Mouse (Mus musculus): ENCODE measurements around the gene Copb2. TPM values are rescaled to one million over a fixed set of nuclear protein-coding genes. Genes with fewer than 3 reads are reported as not detected.

Copb2 gene
- polyA plus RNA-seq, 1 experiment from 2014 or later, result 168 TPM

GRCm38 (mm10) chr9:98530999-98531398, 32.5 kb upstream of the Copb2 start:
- Histone ChIP-seq H3K27ac (ENCODE audit: low read depth, low read length) (no peak overlapping the region), H3K27me3 (replicated peaks; ENCODE audit: control insufficient read depth, insufficient read depth, low read length) (no peaks in the 10 kb centered on the region), H3K36me3 (ENCODE audit: control insufficient read depth, insufficient read depth) (no peaks in the 10 kb centered on the region), H3K4me1 (replicated peaks; ENCODE audit: control insufficient read depth, insufficient read depth, low read length) (no peaks in the 10 kb centered on the region; the same call in 1 of the 2 replicates), H3K4me2 (replicated peaks; ENCODE audit: low read depth) (no peak overlapping the region), H3K9me3 (ENCODE audit: control insufficient read depth) (no peaks in the 10 kb centered on the region), H3K9ac (ENCODE audit: low read depth, low read length) (no peak overlapping the region), H3K4me3 (ENCODE audit: low read depth, low read length) (no peak overlapping the region)
- 20% methylated on average over 2 of the region's 2 CpGs for WGBS
- no peak for TF ChIP-seq CTCF (IDR thresholded peaks at IDR 0.05; ENCODE audit: low read depth)
- peak; percentile 41 for ATAC-seq

- no peak overlapping the region for H3K4me2 ChIP-seq (replicated peaks; ENCODE audit: low read depth)
- no peaks in the 10 kb centered on the region; the same call in 1 of the 2 replicates for H3K4me1 ChIP-seq (replicated peaks; ENCODE audit: control insufficient read depth, insufficient read depth, low read length)
- TF ChIP-seq CTCF (IDR thresholded peaks at IDR 0.05; ENCODE audit: low read depth), result no peak
- no peaks in the 10 kb centered on the region for H3K9me3 ChIP-seq (ENCODE audit: control insufficient read depth)
- no peaks in the 10 kb centered on the region for H3K36me3 ChIP-seq (ENCODE audit: control insufficient read depth, insufficient read depth)
- H3K27me3 ChIP-seq (replicated peaks; ENCODE audit: control insufficient read depth, insufficient read depth, low read length), result no peaks in the 10 kb centered on the region
- 21% methylated on average over 4 of the region's 4 CpGs for WGBS
- no peak overlapping the region for H3K4me3 ChIP-seq (ENCODE audit: low read depth, low read length)
- no peak overlapping the region for H3K27ac ChIP-seq (ENCODE audit: low read depth, low read length)
- H3K9ac ChIP-seq (ENCODE audit: low read depth, low read length), result no peak overlapping the region
- peak; percentile 73 for ATAC-seq
These were observed 28.7 kb upstream of the Copb2 start for GRCm38 (mm10) chr9:98534675-98535280.

DNA sequence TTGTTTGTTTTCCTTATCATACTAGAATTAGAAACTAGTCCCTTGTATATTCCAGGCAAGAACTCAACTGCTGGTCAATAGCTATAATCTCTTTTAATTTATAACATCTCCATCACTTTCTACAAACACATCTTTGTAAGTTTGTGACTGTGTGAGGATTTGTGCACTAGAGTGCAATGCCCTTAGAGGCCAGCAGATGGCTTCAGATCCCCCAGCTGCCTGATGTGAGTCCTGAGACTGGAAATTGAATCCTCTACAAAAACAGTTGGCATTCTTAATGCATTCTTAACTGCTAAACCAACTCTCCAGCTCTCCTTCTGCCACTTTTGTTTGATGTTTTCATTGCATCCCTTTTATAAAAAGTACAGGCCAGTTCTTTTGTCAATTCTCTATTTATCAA, 27.8 kb upstream of the Copb2 start:
- peak; percentile 55 for TF ChIP-seq CTCF (IDR thresholded peaks at IDR 0.05; ENCODE audit: low read depth)
- H3K4me1 ChIP-seq (replicated peaks; ENCODE audit: control insufficient read depth, insufficient read depth, low read length), result no peaks in the 10 kb centered on the region; the same call in 1 of the 2 replicates
- no peaks in the 10 kb centered on the region for H3K36me3 ChIP-seq (ENCODE audit: control insufficient read depth, insufficient read depth)
- H3K4me2 ChIP-seq (replicated peaks; ENCODE audit: low read depth), result no peak overlapping the region
- H3K27ac ChIP-seq (ENCODE audit: low read depth, low read length), result no peak overlapping the region
- H3K4me3 ChIP-seq (ENCODE audit: low read depth, low read length), result no peak overlapping the region
- H3K9ac ChIP-seq (ENCODE audit: low read depth, low read length), result no peak overlapping the region
- ATAC-seq, result no peak
- H3K9me3 ChIP-seq (ENCODE audit: control insufficient read depth), result no peaks in the 10 kb centered on the region
- H3K27me3 ChIP-seq (replicated peaks; ENCODE audit: control insufficient read depth, insufficient read depth, low read length), result no peaks in the 10 kb centered on the region

DNA sequence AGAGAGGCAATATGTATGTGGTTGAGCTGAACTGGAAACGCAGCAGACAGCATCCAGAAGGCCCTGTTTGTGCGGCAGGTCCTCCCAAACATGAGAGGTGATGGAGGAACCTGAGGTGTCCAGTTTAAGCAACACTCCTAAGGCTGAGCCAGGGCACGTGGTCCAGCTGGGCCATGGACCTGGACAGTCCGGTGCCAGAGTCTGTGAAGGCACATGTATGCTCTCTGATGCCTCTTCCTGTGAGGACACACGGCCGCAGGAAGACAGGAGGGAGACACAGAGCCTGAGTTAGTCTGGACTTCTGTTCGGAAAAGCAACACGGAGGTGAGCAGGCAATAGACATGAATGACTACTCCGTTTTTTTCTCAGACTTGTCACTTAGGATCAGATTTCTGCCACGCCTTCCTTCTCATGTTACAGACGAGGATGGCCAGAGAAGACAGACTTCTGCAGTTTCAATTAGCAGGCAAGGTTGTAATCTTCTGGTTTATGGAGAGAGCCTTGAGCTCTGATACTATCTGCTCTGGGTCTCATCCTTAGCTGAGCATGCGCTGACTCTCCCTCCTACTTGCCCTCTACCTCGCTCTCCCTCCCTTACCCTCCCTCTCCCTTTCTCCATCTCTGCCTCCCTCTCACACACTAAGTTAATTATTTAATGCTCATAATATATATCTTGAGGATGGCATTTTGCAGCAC, 25.4 kb upstream of the Copb2 start:
- Histone ChIP-seq H3K9ac (ENCODE audit: low read depth, low read length) (no peak overlapping the region), H3K4me1 (replicated peaks; ENCODE audit: control insufficient read depth, insufficient read depth, low read length) (no peaks in the 10 kb centered on the region; the same call in 1 of the 2 replicates), H3K4me3 (ENCODE audit: low read depth, low read length) (no peak overlapping the region), H3K36me3 (ENCODE audit: control insufficient read depth, insufficient read depth) (no peaks in the 10 kb centered on the region), H3K27ac (ENCODE audit: low read depth, low read length) (no peak overlapping the region), H3K9me3 (ENCODE audit: control insufficient read depth) (no peaks in the 10 kb centered on the region), H3K4me2 (replicated peaks; ENCODE audit: low read depth) (peak overlapping the region; percentile 54), H3K27me3 (replicated peaks; ENCODE audit: control insufficient read depth, insufficient read depth, low read length) (no peaks in the 10 kb centered on the region)
- no peak for TF ChIP-seq CTCF (IDR thresholded peaks at IDR 0.05; ENCODE audit: low read depth)
- ATAC-seq, result peak; percentile 34; the same call in 1 of the 2 replicates
- 31% methylated on average over 13 of the region's 13 CpGs for WGBS

GRCm38 (mm10) chr9:98538713-98539360, 24.7 kb upstream of the Copb2 start:
- no peaks in the 10 kb centered on the region for H3K9me3 ChIP-seq (ENCODE audit: control insufficient read depth)
- 4% methylated on average over 13 of the region's 13 CpGs for WGBS
- TF ChIP-seq CTCF (IDR thresholded peaks at IDR 0.05; ENCODE audit: low read depth), result peak; percentile 91
- H3K27me3 ChIP-seq (replicated peaks; ENCODE audit: control insufficient read depth, insufficient read depth, low read length), result no peaks in the 10 kb centered on the region
- H3K27ac ChIP-seq (ENCODE audit: low read depth, low read length), result no peak overlapping the region
- H3K4me2 ChIP-seq (replicated peaks; ENCODE audit: low read depth), result peak overlapping the region; percentile 54
- H3K36me3 ChIP-seq (ENCODE audit: control insufficient read depth, insufficient read depth), result no peaks in the 10 kb centered on the region
- H3K9ac ChIP-seq (ENCODE audit: low read depth, low read length), result no peak overlapping the region
- no peaks in the 10 kb centered on the region; the same call in 1 of the 2 replicates for H3K4me1 ChIP-seq (replicated peaks; ENCODE audit: control insufficient read depth, insufficient read depth, low read length)
- H3K4me3 ChIP-seq (ENCODE audit: low read depth, low read length), result no peak overlapping the region
- 0 out of 2 replicates have a peak, but pooled peaks have one; percentile 59 for ATAC-seq

GRCm38 (mm10) chr9:98544042-98544441, 19.5 kb upstream of the Copb2 start:
- Histone ChIP-seq H3K36me3 (ENCODE audit: control insufficient read depth, insufficient read depth) (no peaks in the 10 kb centered on the region), H3K27me3 (replicated peaks; ENCODE audit: control insufficient read depth, insufficient read depth, low read length) (no peaks in the 10 kb centered on the region), H3K9ac (ENCODE audit: low read depth, low read length) (no peak overlapping the region), H3K4me1 (replicated peaks; ENCODE audit: control insufficient read depth, insufficient read depth, low read length) (0 out of 2 replicates have a peak, but pooled peaks cover 3% of the 10 kb centered on the region), H3K9me3 (ENCODE audit: control insufficient read depth) (no peaks in the 10 kb centered on the region), H3K27ac (ENCODE audit: low read depth, low read length) (no peak overlapping the region), H3K4me3 (ENCODE audit: low read depth, low read length) (no peak overlapping the region), H3K4me2 (replicated peaks; ENCODE audit: low read depth) (no peak overlapping the region)
- TF ChIP-seq CTCF (IDR thresholded peaks at IDR 0.05; ENCODE audit: low read depth), result no peak
- 80% methylated on average over 3 of the region's 3 CpGs for WGBS
- no peak for ATAC-seq

All from intestine, postnatal 0 days (tissue).